ENCODE assay signal across 15 mouse cellular contexts in genomic region chr14:56041792-56042191, GRCm38 (mm10). TPM values are rescaled to one million over a fixed set of nuclear protein-coding genes. Genes with fewer than 3 reads are reported as not detected.
"Had no signal": no experiment of that assay in that cellular context is flagged by ENCODE, and none has a peak within 500 bp of the region (broad histone marks: within the 10 kb centered on the region; RNA-seq: fewer than 3 reads in every experiment).

Gene Mcpt2 (plus strand): TSS chr14:56042041.

RNA-seq across cellular contexts. Expression of gene Mcpt2, which starts in this region (rescaled TPM):
- total RNA-seq: megakaryocyte, adult 5-6 weeks; midbrain, postnatal 0 days; monocyte, adult 5-6 weeks; neutrophil, adult 5-6 weeks had no signal
- polyA plus RNA-seq: lung, adult 2 months; lung, embryonic 15.5 days; lung, postnatal 0 days; macrophage; midbrain, embryonic 11.5 days; midbrain, embryonic 13.5 days; midbrain, embryonic 15.5 days; midbrain, postnatal 0 days; neural tube, embryonic 12.5 days; neural tube, embryonic 14.5 days; testis, adult 2 months; urinary bladder, adult 2 months had no signal
